Mouse (Mus musculus): ENCODE measurements around the gene Pum1. TPM values are rescaled to one million over a fixed set of nuclear protein-coding genes. Genes with fewer than 3 reads are reported as not detected.
"Not testable (repeated sequence)": the region's sequence is repeated elsewhere in the genome, so short reads cannot be mapped to it uniquely, and the experiment has no call there.

Gene Pum1
- polyA plus RNA-seq, 1 experiment from 2014 or later, result 81.0 TPM

DNA sequence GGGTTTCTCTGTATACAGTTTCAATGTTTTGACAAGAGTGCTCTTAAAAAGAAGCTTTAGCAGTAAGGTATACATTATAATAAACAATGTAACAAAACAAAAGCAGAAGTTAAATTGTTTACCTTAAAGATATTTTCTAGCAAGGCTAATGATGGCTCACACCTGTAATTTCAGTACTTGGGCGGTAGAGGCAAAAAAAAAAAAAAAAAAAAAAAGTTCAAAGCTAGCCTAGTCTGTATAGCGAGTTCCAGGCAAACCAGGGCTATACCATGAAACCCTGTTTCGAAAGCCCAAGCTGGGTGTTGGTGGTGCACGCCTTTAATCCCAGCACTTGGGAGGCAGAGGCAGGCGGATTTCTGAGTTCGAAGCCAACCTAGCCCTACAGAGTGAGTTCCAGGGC lies 3.7 kb upstream of the Pum1 start:
- Histone ChIP-seq H3K4me1 (no peaks in the 10 kb centered on the region), H3K9me3 (no peaks in the 10 kb centered on the region), H3K27ac (no peak overlapping the region), H3K4me3 (no peak overlapping the region), H3K36me3 (no peaks in the 10 kb centered on the region), H3K27me3 (ENCODE audit: insufficient read depth, poor library complexity, severe bottlenecking) (no peaks in the 10 kb centered on the region)
- no peak for DNase-seq (ENCODE audit: low spot score)
- WGBS, result 87% methylated on average over 6 of the region's 6 CpGs

GRCm38 (mm10) chr4:130660106-130660505 lies 3.0 kb upstream of the Pum1 start:
- Histone ChIP-seq H3K27ac (no peak overlapping the region), H3K4me3 (no peak overlapping the region), H3K4me1 (peaks cover 3% of the 10 kb centered on the region), H3K36me3 (no peaks in the 10 kb centered on the region), H3K27me3 (ENCODE audit: insufficient read depth, poor library complexity, severe bottlenecking) (no peaks in the 10 kb centered on the region), H3K9me3 (no peaks in the 10 kb centered on the region)
- DNase-seq (ENCODE audit: low spot score), result no peak
- WGBS, result 90% methylated on average over 2 of the region's 2 CpGs

DNA sequence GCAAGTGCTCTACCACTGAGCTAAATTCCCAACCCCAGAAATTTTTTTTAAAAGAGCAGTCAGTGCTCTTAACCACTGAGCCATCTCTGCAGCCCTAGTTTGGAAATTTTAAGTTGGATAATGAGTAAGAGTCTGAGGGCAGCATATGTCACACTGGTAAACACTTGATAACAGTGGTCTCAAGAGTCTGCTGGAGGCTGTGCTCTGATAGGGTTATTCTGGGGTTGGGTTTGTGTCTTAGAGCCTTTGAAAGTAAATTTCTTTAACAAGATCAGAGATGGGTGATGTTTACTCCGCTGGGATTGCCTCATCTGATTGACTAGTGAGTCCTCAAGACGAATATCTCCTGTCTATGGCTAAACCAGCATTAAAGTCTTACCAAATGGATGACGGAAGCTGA lies 2.0 kb upstream of the Pum1 start:
- no peak overlapping the region for H3K4me3 ChIP-seq
- no peak for DNase-seq (ENCODE audit: low spot score)
- WGBS, result 86% methylated on average over 3 of the region's 3 CpGs

GRCm38 (mm10) chr4:130662305-130662704 lies 816 bp upstream of the Pum1 start:
- not testable (repeated sequence) for H3K36me3 ChIP-seq; H3K9me3 ChIP-seq; H3K27me3 ChIP-seq (ENCODE audit: insufficient read depth, poor library complexity, severe bottlenecking); DNase-seq (ENCODE audit: low spot score)
- H3K4me3 ChIP-seq, result peak overlapping the region; percentile 79
- peaks cover 15% of the 10 kb centered on the region for H3K4me1 ChIP-seq
- 80% methylated on average over 1 of the region's 1 CpGs for WGBS
- peak overlapping the region; percentile 97; the same call in 1 of the 2 replicates for H3K27ac ChIP-seq

More for the DNA sequence above, 2.0 kb upstream of the Pum1 start:
- Histone ChIP-seq H3K27ac (no peak overlapping the region), H3K4me1 (peaks cover 12% of the 10 kb centered on the region), H3K36me3 (0 out of 2 replicates have a peak, but pooled peaks cover 1% of the 10 kb centered on the region), H3K27me3 (ENCODE audit: insufficient read depth, poor library complexity, severe bottlenecking) (no peaks in the 10 kb centered on the region), H3K9me3 (no peaks in the 10 kb centered on the region)

DNA sequence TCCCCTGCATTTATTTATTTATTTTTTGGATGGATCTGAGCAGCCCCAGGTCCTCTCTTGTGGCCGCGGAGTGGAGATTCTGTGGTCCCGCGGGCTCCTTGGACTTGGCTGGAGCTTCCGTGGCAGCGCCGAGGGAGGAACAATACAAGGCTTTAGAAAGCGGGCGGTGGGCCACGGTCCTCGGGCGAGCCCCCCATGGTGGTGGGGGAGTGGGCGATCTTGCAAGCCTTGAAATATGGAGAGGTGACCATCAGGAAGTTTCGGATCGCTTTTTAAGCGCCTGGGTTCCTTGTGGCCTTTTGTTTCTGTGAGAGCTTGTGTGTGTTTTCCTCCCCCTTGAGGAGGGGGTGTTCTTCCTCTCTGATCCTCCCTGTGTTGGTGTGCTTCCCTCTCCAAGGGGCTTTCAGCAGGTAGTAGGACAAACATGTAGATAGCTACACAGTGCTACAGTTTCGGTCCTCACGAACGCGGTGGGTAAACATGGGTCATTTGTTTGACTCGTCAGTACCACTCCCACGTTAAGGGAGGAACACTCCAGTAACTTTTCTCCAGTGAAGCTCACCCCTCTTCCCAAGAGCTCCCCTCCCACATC lies 785 bp downstream of the Pum1 start:
- peak overlapping the region; percentile 79 for H3K4me3 ChIP-seq
- H3K27ac ChIP-seq, result peak overlapping the region; percentile 97
- peak; percentile 77 for DNase-seq (ENCODE audit: low spot score)
- H3K4me1 ChIP-seq, result peaks cover 28% of the 10 kb centered on the region
- H3K9me3 ChIP-seq, result no peaks in the 10 kb centered on the region
- no peaks in the 10 kb centered on the region for H3K27me3 ChIP-seq (ENCODE audit: insufficient read depth, poor library complexity, severe bottlenecking)
- H3K36me3 ChIP-seq, result peaks cover 7% of the 10 kb centered on the region
- WGBS, result under 1% methylated on average over 22 of the region's 22 CpGs

DNA sequence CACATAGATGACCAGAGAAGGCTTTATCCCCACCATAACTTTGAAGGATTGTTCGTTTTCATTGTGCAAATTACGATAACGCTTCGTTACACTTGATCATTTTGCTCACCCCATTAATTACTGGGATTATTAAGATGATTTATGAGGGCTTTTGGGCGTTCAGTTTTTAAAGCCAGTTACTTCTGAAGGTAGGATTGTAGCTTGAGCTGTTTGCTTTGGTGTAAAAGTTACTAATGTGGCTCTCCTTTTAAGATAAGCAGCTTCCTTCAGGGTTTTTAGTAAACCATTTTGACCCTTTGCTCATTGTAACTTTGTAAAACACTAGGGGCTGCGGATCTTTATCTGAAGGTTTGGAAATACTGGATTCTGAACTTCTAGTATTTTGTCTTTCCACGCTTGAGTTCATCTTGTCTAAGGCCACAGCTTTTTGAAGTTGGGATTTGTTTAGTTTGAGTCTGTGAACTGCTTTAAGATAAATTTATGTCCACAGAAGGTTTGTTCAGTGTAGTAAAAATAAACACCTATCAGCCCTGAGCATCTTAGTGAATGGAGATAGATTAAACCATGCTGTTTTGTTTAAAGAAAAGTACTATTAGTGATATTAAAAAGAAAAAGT lies 1.4 kb downstream of the Pum1 start:
- Histone ChIP-seq H3K27me3 (ENCODE audit: insufficient read depth, poor library complexity, severe bottlenecking) (no peaks in the 10 kb centered on the region), H3K9me3 (no peaks in the 10 kb centered on the region), H3K36me3 (peaks cover 13% of the 10 kb centered on the region), H3K4me1 (peaks cover 31% of the 10 kb centered on the region), H3K4me3 (peak overlapping the region; percentile 79), H3K27ac (peak overlapping the region; percentile 97)
- 7% methylated on average over 7 of the region's 7 CpGs for WGBS
- no peak for DNase-seq (ENCODE audit: low spot score)

- Histone ChIP-seq H3K9me3 (no peaks in the 10 kb centered on the region), H3K27me3 (ENCODE audit: insufficient read depth, poor library complexity, severe bottlenecking) (no peaks in the 10 kb centered on the region), H3K4me1 (peaks cover 31% of the 10 kb centered on the region), H3K36me3 (peaks cover 17% of the 10 kb centered on the region), H3K27ac (no peak overlapping the region), H3K4me3 (peak overlapping the region; percentile 79)
- WGBS, result 9% methylated on average over 1 of the region's 1 CpGs
- DNase-seq (ENCODE audit: low spot score), result no peak
These were observed 2.1 kb downstream of the Pum1 start for GRCm38 (mm10) chr4:130665176-130665575.

- H3K4me1 ChIP-seq, result peaks cover 34% of the 10 kb centered on the region
- no peak overlapping the region for H3K4me3 ChIP-seq
- no peaks in the 10 kb centered on the region for H3K9me3 ChIP-seq
- 76% methylated on average over 2 of the region's 2 CpGs for WGBS
- peaks cover 41% of the 10 kb centered on the region for H3K36me3 ChIP-seq
- H3K27me3 ChIP-seq (ENCODE audit: insufficient read depth, poor library complexity, severe bottlenecking), result no peaks in the 10 kb centered on the region
- DNase-seq (ENCODE audit: low spot score), result no peak
- no peak overlapping the region for H3K27ac ChIP-seq
These were observed 4.6 kb downstream of the Pum1 start for GRCm38 (mm10) chr4:130667686-130668085.

DNA sequence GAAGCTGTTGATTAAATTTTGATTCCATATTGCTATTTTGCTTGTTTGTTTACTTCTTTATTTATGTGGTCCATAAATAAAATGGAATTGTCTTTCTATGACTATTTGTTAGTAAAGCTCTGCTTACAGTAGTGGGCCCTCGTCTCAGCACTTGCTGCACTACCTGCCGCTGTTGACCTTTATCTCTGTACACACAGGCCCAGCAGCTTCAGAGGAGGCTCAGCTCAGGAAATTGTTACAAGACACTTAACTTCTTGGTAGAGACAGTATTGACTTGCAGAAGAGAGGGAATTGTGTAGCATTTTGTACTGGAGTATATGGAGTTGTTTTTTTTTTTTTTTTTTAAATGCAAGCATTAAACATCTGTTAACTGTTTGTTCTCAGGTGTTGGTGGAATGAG lies 5.4 kb downstream of the Pum1 start:
- Histone ChIP-seq H3K9me3 (no peaks in the 10 kb centered on the region), H3K4me3 (no peak overlapping the region), H3K27ac (no peak overlapping the region), H3K4me1 (peaks cover 34% of the 10 kb centered on the region), H3K27me3 (ENCODE audit: insufficient read depth, poor library complexity, severe bottlenecking) (no peaks in the 10 kb centered on the region), H3K36me3 (peaks cover 50% of the 10 kb centered on the region)
- 25% methylated on average over 2 of the region's 2 CpGs for WGBS
- peak; percentile 61 for DNase-seq (ENCODE audit: low spot score)

DNA sequence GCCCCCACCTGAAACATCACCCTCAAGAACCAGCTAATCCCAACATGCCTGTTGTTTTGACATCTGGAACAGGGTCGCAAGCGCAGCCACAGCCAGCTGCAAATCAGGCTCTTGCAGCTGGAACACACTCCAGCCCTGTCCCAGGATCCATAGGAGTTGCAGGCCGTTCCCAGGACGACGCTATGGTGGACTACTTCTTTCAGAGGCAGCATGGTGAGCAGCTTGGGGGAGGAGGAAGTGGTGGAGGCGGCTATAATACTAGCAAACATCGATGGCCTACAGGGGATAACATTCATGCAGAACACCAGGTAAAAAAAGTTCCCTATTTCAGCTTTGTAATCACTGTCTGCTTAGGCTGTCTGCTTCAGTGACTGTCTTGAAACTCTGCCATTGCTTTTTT lies 5.9 kb downstream of the Pum1 start:
- H3K9me3 ChIP-seq, result no peaks in the 10 kb centered on the region
- H3K27ac ChIP-seq, result no peak overlapping the region
- peaks cover 34% of the 10 kb centered on the region for H3K4me1 ChIP-seq
- WGBS, result 76% methylated on average over 7 of the region's 7 CpGs
- H3K36me3 ChIP-seq, result peaks cover 54% of the 10 kb centered on the region
- H3K27me3 ChIP-seq (ENCODE audit: insufficient read depth, poor library complexity, severe bottlenecking), result no peaks in the 10 kb centered on the region
- DNase-seq (ENCODE audit: low spot score), result peak; percentile 61
- H3K4me3 ChIP-seq, result no peak overlapping the region

GRCm38 (mm10) chr4:130670023-130670422 lies 6.9 kb downstream of the Pum1 start:
- DNase-seq (ENCODE audit: low spot score); H3K27me3 ChIP-seq (ENCODE audit: insufficient read depth, poor library complexity, severe bottlenecking); H3K4me3 ChIP-seq; H3K27ac ChIP-seq; H3K9me3 ChIP-seq: not testable (repeated sequence)
- Histone ChIP-seq H3K4me1 (peaks cover 32% of the 10 kb centered on the region), H3K36me3 (peaks cover 64% of the 10 kb centered on the region)
- WGBS, result 84% methylated on average over 5 of the region's 5 CpGs

GRCm38 (mm10) chr4:130671079-130671845 lies 8.1 kb downstream of the Pum1 start:
- 88% methylated on average over 4 of the region's 4 CpGs for WGBS
- Histone ChIP-seq H3K27me3 (ENCODE audit: insufficient read depth, poor library complexity, severe bottlenecking) (no peaks in the 10 kb centered on the region), H3K4me3 (no peak overlapping the region), H3K36me3 (peaks cover 74% of the 10 kb centered on the region), H3K9me3 (no peaks in the 10 kb centered on the region), H3K4me1 (peaks cover 21% of the 10 kb centered on the region), H3K27ac (no peak overlapping the region)
- peak; percentile 55 for DNase-seq (ENCODE audit: low spot score)

GRCm38 (mm10) chr4:130672161-130672560 lies 9.0 kb downstream of the Pum1 start:
- no peaks in the 10 kb centered on the region for H3K9me3 ChIP-seq
- DNase-seq (ENCODE audit: low spot score), result peak; percentile 16
- peaks cover 21% of the 10 kb centered on the region for H3K4me1 ChIP-seq
- H3K27me3 ChIP-seq (ENCODE audit: insufficient read depth, poor library complexity, severe bottlenecking), result no peaks in the 10 kb centered on the region
- no peak overlapping the region for H3K4me3 ChIP-seq
- H3K27ac ChIP-seq, result no peak overlapping the region
- H3K36me3 ChIP-seq, result peaks cover 78% of the 10 kb centered on the region

Data from heart, embryonic 10.5 days (tissue).